In genomic region chr1:63126206-63126605, GRCm38 (mm10) we compare ENCODE assay signal across 16 mouse cellular contexts.
"Had no signal": no experiment of that assay in that cellular context is flagged by ENCODE, and none has a peak within 500 bp of the region (broad histone marks: within the 10 kb centered on the region; RNA-seq: fewer than 3 reads in every experiment).

No protein-coding gene starts in this region.

- H3K4me3 ChIP-seq: layer of hippocampus, adult 2 months; limb, embryonic 15.5 days; liver, embryonic 13.5 days; midbrain, embryonic 10.5 days; myocyte; neural tube, embryonic 15.5 days had no signal

- H3K27ac ChIP-seq: kidney, postnatal 0 days; layer of hippocampus, adult 2 months; limb, embryonic 15.5 days; midbrain, embryonic 10.5 days; neural tube, embryonic 15.5 days; stomach, postnatal 0 days had no signal

- DNase-seq: kidney, adult 11 months; kidney, adult 9 months; kidney, postnatal 36 days; liver, embryonic 13.5 days; lung, adult 18-20 months; midbrain, embryonic 14.5 days; right cerebral cortex, adult 18-20 months; thymus, adult 18-20 months; thymus, postnatal 14 days had no signal

- H3K4me2 ChIP-seq: limb, embryonic 15.5 days; liver, embryonic 13.5 days; neural tube, embryonic 15.5 days had no signal

- H3K9ac ChIP-seq: limb, embryonic 15.5 days; liver, embryonic 13.5 days; neural tube, embryonic 15.5 days had no signal

- H3K27me3 ChIP-seq: limb, embryonic 15.5 days; liver, embryonic 13.5 days; neural tube, embryonic 15.5 days had no signal

- H3K9me3 ChIP-seq: limb, embryonic 15.5 days; liver, embryonic 13.5 days; midbrain, embryonic 10.5 days; neural tube, embryonic 15.5 days had no signal
